Mouse (Mus musculus): ENCODE measurements at regions not wholly inside any gene's neighbourhood (a gene's known extent, or its start where the extent isn't known, plus 50 kb on each side); places are given as distances from the start of the nearest gene placed in this dataset.

DNA sequence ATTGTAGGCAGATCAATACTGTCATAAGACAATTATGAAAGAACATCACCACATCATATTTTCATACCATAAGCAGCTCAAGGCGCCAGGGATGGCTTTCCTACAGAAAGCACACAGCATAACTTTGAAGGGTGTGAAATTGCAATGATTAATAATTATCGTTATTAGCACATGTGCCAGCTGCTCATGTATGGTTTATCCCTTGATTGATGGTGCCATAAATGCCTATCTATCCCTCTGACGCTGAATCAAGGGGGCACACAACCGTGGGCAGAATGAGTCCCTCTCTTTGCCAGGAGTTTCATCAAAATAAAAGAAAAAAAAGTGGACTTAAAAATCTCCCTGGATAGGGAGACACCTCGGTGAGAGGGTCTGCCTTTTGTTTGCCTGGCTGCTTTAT lies 58.5 kb downstream of the Olig3 start:
- TF ChIP-seq POLR2A (IDR thresholded peaks at IDR 0.05; ENCODE audit: borderline replicate concordance, extremely low read depth, low read depth, low read length) (no peak), CTCF (IDR thresholded peaks at IDR 0.05; ENCODE audit: insufficient read depth, low read length) (no peak)

Measured in lung, adult 2 months (tissue).